Mouse (Mus musculus) E14TG2a.4 (cell line): ENCODE data around the gene Zfp365.

ENCODE experiments used
- CTCF ChIP-seq: conservative IDR thresholded peaks from 2 replicates; pipeline ENCODE4 v1.5.1; 2014; ENCODE audit warnings: low read length
- POU5F1 ChIP-seq: IDR thresholded peaks from 2 replicates; pipeline ENCODE4 v1.6.1; 2014; ENCODE audit warnings: low read length, borderline replicate concordance

- no peak for TF ChIP-seq CTCF
- TF ChIP-seq POU5F1, result no peak
Measured at GRCm38 (mm10) chr10:67852411-67852810, 60.1 kb downstream of the Zfp365 start.
